Mouse (Mus musculus): ENCODE data around the gene Gjc1. TPM values are rescaled to one million over a fixed set of nuclear protein-coding genes. Genes with fewer than 3 reads are reported as not detected.

Gjc1 gene
- polyA plus RNA-seq, 1 experiment from 2014 or later: 64.8 TPM

DNA sequence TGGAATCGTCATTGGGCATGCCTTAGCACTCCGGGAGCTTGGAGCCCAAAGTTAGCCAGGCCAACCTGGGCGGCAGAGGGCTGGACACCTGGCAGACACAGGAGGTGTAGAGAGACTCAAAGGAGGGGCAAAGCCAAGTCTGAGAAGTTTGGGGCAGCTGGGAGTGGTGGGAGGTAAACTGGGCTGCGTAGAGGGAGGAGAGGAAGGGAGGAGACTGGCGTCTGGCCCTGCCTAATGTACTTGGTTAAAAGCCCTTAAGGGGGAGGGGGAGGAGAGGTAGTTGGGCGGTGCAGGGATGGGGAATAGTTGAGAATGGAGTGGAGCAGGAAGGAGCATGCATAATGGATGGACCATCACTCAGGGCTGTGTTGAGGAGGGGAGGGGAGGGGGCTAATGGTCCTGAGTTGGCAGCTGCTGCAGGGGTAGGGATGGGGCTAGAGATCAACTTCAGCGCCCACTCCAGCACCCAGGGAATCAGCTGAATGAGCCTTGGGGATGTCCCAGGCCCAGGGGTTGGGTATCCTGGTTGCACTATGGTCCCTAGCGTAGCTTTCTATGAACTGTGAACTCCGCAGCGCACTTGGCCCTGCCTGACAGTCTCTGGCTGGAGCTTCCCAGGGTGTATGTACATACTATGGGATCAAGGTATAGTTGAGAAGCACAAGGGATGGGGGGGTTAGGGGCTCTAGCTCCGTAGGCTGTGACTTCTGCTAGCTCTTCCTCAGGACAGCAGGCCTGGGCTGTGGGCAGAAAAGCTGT is 56.3 kb downstream of the Gjc1 start:
- no peaks in the 10 kb centered on the region for H3K9me3 ChIP-seq (ENCODE audit: control insufficient read depth, low read depth, low read length)
- 51% methylated on average over 11 of the region's 11 CpGs for WGBS
- no peaks in the 10 kb centered on the region for H3K27me3 ChIP-seq (ENCODE audit: control insufficient read depth, insufficient read depth, low read length)
- H3K27ac ChIP-seq (ENCODE audit: low read length): no peak overlapping the region
- no peak overlapping the region for H3K9ac ChIP-seq (replicated peaks; ENCODE audit: low read depth, low read length)
- H3K4me1 ChIP-seq (ENCODE audit: control insufficient read depth, insufficient read depth, low read length): peaks cover 9% of the 10 kb centered on the region; the same call in 1 of the 2 replicates
- peak; percentile 38; the same call in 1 of the 2 replicates for ATAC-seq (ENCODE audit: insufficient number of reproducible peaks, insufficient read depth, low FRiP score, low read depth)
- H3K4me2 ChIP-seq (replicated peaks; ENCODE audit: low read depth, low read length): no peak overlapping the region
- no peak overlapping the region for H3K4me3 ChIP-seq (ENCODE audit: low read depth, low read length)
- H3K36me3 ChIP-seq (ENCODE audit: control insufficient read depth, insufficient read depth, low read length): no peaks in the 10 kb centered on the region

DNA sequence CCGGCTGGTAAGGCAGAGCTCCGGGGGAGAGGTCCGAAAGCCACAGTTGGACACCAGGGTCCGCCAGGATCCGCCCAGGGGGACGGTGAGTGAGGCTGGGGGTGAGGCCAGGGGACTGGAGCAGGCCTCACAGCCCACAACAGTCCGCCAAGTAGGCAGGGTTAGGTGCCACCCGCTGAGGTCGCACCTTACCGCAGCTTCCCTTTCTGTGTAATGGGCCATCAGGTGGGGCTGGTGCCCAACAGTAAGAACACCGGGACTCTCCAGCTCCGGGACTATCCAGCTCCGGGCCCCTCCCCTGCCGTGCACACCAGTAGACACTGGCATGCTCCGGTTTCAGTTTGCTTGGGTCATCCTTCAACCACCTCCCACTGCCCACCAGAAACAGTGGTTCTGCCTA is 57.3 kb downstream of the Gjc1 start:
- ATAC-seq (ENCODE audit: insufficient number of reproducible peaks, insufficient read depth, low FRiP score, low read depth): no peak
- peak overlapping the region; percentile 58 for H3K4me3 ChIP-seq (ENCODE audit: low read depth, low read length)
- no peak overlapping the region for H3K9ac ChIP-seq (replicated peaks; ENCODE audit: low read depth, low read length)
- no peaks in the 10 kb centered on the region for H3K36me3 ChIP-seq (ENCODE audit: control insufficient read depth, insufficient read depth, low read length)
- H3K9me3 ChIP-seq (ENCODE audit: control insufficient read depth, low read depth, low read length): no peaks in the 10 kb centered on the region
- 16% methylated on average over 15 of the region's 15 CpGs for WGBS
- no peak overlapping the region for H3K27ac ChIP-seq (ENCODE audit: low read length)
- H3K4me1 ChIP-seq (ENCODE audit: control insufficient read depth, insufficient read depth, low read length): peaks cover 9% of the 10 kb centered on the region; the same call in 1 of the 2 replicates
- H3K27me3 ChIP-seq (ENCODE audit: control insufficient read depth, insufficient read depth, low read length): no peaks in the 10 kb centered on the region
- H3K4me2 ChIP-seq (replicated peaks; ENCODE audit: low read depth, low read length): peak overlapping the region; percentile 99

DNA sequence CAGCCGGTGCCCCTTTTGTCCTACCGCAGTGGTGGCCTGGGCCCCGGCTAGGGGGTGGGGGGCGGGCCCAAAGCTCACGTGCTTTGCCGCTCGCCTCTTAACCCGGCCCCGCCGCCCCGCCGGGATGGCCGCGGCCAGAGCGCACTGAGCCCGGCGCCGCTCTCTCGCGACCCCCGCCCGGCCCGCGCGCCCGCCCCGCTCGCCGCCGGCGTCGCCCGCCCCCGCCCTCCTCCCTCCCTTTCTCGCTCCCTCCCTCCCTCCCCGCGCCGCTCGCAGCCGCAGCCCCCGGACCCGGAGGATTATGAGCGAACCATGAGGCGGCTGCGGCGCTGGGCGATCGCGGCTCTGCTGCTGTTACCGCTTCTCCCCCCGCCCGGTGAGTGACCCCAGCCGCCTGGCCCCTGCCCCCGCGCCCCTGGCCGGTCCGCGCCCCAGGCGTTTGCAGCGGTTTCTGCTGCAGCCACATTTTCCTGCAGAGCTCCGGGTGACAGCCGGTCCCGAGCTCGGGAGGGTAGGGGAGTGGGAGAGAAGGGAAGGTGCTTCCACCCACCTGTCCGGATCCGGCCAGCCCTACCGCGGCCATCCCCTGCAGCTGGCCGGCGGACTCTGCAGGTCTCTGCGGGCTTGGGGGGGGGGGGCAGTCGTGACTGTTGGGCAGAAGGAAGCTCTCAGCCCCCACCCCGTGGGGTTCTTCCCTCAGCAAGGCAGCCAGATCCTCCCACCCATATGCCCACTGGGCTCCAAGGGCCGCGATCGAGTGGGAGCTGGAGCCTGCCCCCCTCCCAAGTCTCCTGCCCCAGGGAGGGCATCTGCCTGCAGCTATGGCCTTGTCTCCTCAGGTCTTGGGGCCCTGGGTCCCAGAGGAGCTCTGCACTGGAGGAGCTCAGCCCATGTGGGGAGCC is 57.9 kb downstream of the Gjc1 start, which contains the start of gene Adam11:
Adam11 (plus strand) TSS at position 131 of the 902 bp plus-strand sequence.
- H3K36me3 ChIP-seq (ENCODE audit: control insufficient read depth, insufficient read depth, low read length): no peaks in the 10 kb centered on the region
- H3K4me3 ChIP-seq (ENCODE audit: low read depth, low read length): peak within 1 kb of the TSS; percentile 58
- no peaks in the 10 kb centered on the region for H3K27me3 ChIP-seq (ENCODE audit: control insufficient read depth, insufficient read depth, low read length)
- peak; percentile 42; the same call in 1 of the 2 replicates for ATAC-seq (ENCODE audit: insufficient number of reproducible peaks, insufficient read depth, low FRiP score, low read depth)
- no peaks in the 10 kb centered on the region for H3K9me3 ChIP-seq (ENCODE audit: control insufficient read depth, low read depth, low read length)
- WGBS: 1% methylated on average over 61 of the region's 76 CpGs
- H3K9ac ChIP-seq (replicated peaks; ENCODE audit: low read depth, low read length): peak within 1 kb of the TSS; percentile 22; the same call in 1 of the 2 replicates
- H3K4me1 ChIP-seq (ENCODE audit: control insufficient read depth, insufficient read depth, low read length): peaks cover 9% of the 10 kb centered on the region; the same call in 1 of the 2 replicates
- peak within 1 kb of the TSS; percentile 99 for H3K4me2 ChIP-seq (replicated peaks; ENCODE audit: low read depth, low read length)
- no peak within 1 kb of the TSS for H3K27ac ChIP-seq (ENCODE audit: low read length)

DNA sequence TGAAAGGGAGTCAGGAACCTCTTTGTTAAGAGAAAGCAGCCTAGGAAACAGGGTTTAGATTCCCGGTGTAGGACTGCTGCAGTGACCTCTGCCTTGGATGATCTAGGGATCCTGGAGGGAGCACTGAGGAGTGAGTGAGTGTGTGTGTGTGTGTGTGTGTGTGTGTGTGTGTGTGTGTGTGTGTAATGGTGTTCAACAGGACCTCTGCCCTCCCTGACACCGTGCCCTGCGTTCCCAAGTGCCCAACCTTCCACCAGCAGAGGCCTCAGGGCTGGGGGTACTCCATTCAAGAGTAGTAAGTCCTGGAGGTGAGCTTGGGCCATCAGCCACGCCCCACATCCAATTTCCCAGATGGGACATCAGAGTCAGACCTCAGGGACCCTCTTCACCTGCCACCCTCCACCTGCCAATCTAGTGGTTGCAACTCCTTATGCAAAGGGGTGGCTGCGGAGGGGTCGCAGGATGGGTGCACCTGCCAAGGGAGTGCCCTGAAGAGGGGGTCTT is 58.6 kb downstream of the Gjc1 start:
- Histone ChIP-seq H3K27ac (ENCODE audit: low read length) (no peak overlapping the region), H3K9me3 (ENCODE audit: control insufficient read depth, low read depth, low read length) (no peaks in the 10 kb centered on the region), H3K4me3 (ENCODE audit: low read depth, low read length) (peak overlapping the region; percentile 58), H3K4me2 (replicated peaks; ENCODE audit: low read depth, low read length) (peak overlapping the region; percentile 99), H3K9ac (replicated peaks; ENCODE audit: low read depth, low read length) (no peak overlapping the region), H3K4me1 (ENCODE audit: control insufficient read depth, insufficient read depth, low read length) (peaks cover 9% of the 10 kb centered on the region; the same call in 1 of the 2 replicates), H3K36me3 (ENCODE audit: control insufficient read depth, insufficient read depth, low read length) (no peaks in the 10 kb centered on the region), H3K27me3 (ENCODE audit: control insufficient read depth, insufficient read depth, low read length) (no peaks in the 10 kb centered on the region)
- peak; percentile 21; the same call in 1 of the 2 replicates for ATAC-seq (ENCODE audit: insufficient number of reproducible peaks, insufficient read depth, low FRiP score, low read depth)
- WGBS: 21% methylated on average over 6 of the region's 6 CpGs

GRCm38 (mm10) chr11:102758977-102759376 is 60.5 kb downstream of the Gjc1 start:
- H3K9me3 ChIP-seq (ENCODE audit: control insufficient read depth, low read depth, low read length): no peaks in the 10 kb centered on the region
- no peak overlapping the region for H3K4me2 ChIP-seq (replicated peaks; ENCODE audit: low read depth, low read length)
- no peaks in the 10 kb centered on the region for H3K36me3 ChIP-seq (ENCODE audit: control insufficient read depth, insufficient read depth, low read length)
- no peak overlapping the region for H3K9ac ChIP-seq (replicated peaks; ENCODE audit: low read depth, low read length)
- H3K4me1 ChIP-seq (ENCODE audit: control insufficient read depth, insufficient read depth, low read length): peaks cover 17% of the 10 kb centered on the region; the same call in 1 of the 2 replicates
- no peak overlapping the region for H3K27ac ChIP-seq (ENCODE audit: low read length)
- no peak overlapping the region for H3K4me3 ChIP-seq (ENCODE audit: low read depth, low read length)
- 87% methylated on average over 2 of the region's 2 CpGs for WGBS
- H3K27me3 ChIP-seq (ENCODE audit: control insufficient read depth, insufficient read depth, low read length): no peaks in the 10 kb centered on the region
- ATAC-seq (ENCODE audit: insufficient number of reproducible peaks, insufficient read depth, low FRiP score, low read depth): no peak

- Histone ChIP-seq H3K36me3 (ENCODE audit: control insufficient read depth, insufficient read depth, low read length) (no peaks in the 10 kb centered on the region), H3K9me3 (ENCODE audit: control insufficient read depth, low read depth, low read length) (no peaks in the 10 kb centered on the region), H3K4me2 (replicated peaks; ENCODE audit: low read depth, low read length) (no peak overlapping the region), H3K4me1 (ENCODE audit: control insufficient read depth, insufficient read depth, low read length) (peaks cover 12% of the 10 kb centered on the region; the same call in 1 of the 2 replicates), H3K9ac (replicated peaks; ENCODE audit: low read depth, low read length) (no peak overlapping the region), H3K4me3 (ENCODE audit: low read depth, low read length) (no peak overlapping the region), H3K27me3 (ENCODE audit: control insufficient read depth, insufficient read depth, low read length) (no peaks in the 10 kb centered on the region), H3K27ac (ENCODE audit: low read length) (no peak overlapping the region)
- 78% methylated on average over 7 of the region's 7 CpGs for WGBS
- ATAC-seq (ENCODE audit: insufficient number of reproducible peaks, insufficient read depth, low FRiP score, low read depth): no peak
These were observed 64.1 kb downstream of the Gjc1 start for GRCm38 (mm10) chr11:102755391-102755790.

- H3K27ac ChIP-seq (ENCODE audit: low read length): peak overlapping the region; percentile 27; the same call in 1 of the 2 replicates
These were observed 65.1 kb downstream of the Gjc1 start for GRCm38 (mm10) chr11:102754416-102754815.

More at GRCm38 (mm10) chr11:102754416-102754815, 65.1 kb downstream of the Gjc1 start:
- Histone ChIP-seq H3K9me3 (ENCODE audit: control insufficient read depth, low read depth, low read length) (no peaks in the 10 kb centered on the region), H3K9ac (replicated peaks; ENCODE audit: low read depth, low read length) (peak overlapping the region; percentile 21; the same call in 1 of the 2 replicates), H3K27me3 (ENCODE audit: control insufficient read depth, insufficient read depth, low read length) (no peaks in the 10 kb centered on the region), H3K36me3 (ENCODE audit: control insufficient read depth, insufficient read depth, low read length) (no peaks in the 10 kb centered on the region), H3K4me3 (ENCODE audit: low read depth, low read length) (no peak overlapping the region), H3K4me2 (replicated peaks; ENCODE audit: low read depth, low read length) (peak overlapping the region; percentile 40), H3K4me1 (ENCODE audit: control insufficient read depth, insufficient read depth, low read length) (peaks cover 12% of the 10 kb centered on the region; the same call in 1 of the 2 replicates)
- WGBS: 16% methylated on average over 4 of the region's 4 CpGs
- ATAC-seq (ENCODE audit: insufficient number of reproducible peaks, insufficient read depth, low FRiP score, low read depth): no peak
